Mouse (Mus musculus) MN1 (cell line): ENCODE measurements around the gene Hexim1.

Source experiments
- DNase-seq: peaks from one replicate; pipeline ENCODE4 v3.0.0-alpha.2; 2016; ENCODE audit warnings: low spot score

The Hexim1 gene

DNA sequence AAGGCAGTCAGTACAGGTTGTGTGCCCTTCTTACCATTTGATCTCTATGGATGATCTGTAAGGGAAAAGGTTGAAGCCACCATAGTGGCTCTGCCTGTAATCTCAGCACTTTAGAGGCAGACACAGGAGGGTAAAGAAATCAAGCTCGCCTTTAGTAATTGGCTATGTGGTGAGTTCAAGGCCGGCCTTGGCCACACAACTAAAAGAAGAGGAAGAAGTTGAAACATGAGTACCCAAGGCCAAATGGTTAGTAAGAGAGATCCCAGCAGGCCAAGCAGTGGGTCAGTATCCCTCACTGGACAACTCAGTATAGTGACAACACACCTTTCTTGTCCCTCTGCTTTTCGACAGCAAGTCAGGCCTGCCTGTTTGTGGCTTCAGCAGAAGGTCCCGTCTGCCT, 33.7 kb downstream of the Hexim1 start:
- no peak for DNase-seq

DNA sequence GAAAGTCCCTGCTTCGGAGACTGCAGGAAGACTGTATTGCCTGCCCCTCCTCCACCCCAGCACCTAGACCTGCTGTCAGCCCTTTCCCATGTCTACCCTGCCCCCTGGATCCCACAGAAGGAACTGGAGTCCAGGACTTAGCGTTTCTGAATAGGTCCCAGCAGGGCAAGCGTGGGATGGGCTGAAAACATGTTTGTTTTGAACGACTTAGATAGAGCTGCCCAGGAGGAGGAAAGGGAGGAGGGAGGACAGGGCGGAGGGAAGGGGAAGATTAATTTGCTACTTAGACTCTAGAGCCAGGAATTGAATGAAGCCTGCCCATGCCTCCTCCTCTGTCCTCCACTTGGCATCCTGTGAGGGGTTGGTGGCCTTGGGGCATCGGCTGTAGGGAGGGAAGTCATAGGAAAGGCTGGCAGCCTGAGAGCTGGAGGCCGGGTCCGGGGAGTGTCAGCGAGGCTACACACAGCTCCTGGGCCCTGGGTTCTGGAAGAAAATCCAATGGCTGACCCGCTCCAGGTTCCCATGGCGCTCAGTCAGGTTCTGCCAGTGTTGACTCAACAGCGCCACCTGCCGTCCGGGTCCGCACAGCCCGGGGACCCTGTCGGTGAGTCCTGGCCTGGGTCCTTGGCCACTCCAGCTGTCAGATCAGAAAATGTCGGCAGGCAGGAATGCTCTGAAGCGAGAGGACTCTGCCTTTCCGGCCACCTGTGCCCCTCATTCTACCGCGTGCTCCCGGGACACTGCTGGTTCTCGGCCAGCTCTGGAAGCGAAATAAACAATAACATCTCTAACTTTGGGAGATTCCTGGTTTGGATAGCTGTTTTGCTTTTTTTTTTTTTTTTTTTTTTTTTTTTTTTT, 42.8 kb downstream of the Hexim1 start:
- peak; percentile 92 for DNase-seq

DNA sequence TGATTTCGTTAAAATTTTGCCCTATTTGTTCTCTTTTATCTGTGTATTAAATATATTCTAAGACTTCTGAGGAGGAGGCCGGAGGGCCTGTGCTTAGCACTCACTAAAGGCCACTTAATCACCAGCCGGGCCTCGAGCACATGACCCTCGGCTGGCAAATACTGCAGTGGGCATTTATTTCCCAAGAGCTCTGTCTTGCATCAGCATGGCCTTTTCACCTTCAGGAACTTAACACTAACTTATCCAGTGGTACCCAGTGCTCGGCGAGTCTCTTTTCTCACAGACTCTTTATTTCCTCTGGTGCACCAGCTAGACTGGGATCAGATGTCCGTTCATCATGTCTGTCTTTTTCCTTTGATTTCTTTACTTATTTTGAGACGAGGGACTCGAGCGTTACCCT, 44.7 kb downstream of the Hexim1 start:
- no peak for DNase-seq

DNA sequence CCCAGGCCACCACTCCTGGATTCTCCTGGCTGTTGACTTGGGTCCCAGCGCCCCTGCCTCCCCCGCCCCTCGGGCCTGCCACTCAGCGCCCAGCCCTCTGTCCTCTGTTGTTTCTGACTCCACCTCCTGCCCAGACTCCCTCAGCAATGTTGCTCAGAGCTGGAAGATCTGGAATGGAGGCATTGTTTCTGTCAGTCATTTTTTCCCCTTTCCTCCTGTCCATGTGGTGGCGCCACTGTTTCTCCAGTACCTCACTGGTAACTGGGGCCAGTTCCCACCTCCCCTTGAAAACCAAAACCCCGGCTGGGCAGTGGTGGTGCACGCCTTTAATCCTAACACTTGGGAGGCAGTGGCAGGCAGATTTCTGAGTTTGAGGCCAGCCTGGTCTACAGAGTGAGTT, 45.4 kb downstream of the Hexim1 start:
- no peak for DNase-seq

DNA sequence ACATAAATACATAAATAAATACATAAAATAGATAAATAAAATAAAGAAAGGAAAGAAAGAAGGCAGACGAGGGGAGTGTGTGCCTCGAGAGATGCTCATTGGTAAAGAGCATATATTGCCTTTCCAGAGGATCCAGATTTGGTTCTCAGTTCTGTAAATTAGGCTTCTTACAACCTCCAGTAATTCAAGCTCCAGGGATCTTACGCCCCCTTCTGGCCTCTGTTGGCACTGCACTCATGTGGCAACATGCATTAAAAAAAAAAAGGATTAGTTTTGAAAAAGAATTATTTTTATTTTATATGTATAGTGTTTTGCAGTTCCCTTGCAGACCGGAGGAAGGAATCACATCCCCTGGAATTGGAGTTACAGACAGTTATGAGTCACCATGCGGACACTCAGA, 46.1 kb downstream of the Hexim1 start:
- DNase-seq = no peak

DNA sequence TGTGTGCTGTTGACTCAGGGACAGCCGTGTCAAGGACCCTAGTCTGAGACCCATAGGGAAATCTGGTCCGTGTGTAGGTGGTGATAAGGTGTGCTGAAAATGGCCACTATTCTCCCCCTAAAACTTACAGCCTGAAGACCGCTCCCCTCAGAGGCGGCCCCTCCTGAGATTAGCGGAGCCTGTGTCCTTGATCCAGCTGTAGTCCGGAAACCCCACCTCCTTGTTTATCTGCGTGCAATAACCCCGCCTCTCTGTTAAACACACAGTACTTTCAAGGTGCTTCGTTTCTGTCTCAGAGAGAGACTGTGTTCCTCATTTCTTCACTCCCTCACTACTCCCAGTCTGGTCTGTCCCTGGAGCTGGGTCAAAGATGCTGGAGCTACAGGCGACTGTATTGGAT, 48.4 kb downstream of the Hexim1 start:
- no peak for DNase-seq

DNA sequence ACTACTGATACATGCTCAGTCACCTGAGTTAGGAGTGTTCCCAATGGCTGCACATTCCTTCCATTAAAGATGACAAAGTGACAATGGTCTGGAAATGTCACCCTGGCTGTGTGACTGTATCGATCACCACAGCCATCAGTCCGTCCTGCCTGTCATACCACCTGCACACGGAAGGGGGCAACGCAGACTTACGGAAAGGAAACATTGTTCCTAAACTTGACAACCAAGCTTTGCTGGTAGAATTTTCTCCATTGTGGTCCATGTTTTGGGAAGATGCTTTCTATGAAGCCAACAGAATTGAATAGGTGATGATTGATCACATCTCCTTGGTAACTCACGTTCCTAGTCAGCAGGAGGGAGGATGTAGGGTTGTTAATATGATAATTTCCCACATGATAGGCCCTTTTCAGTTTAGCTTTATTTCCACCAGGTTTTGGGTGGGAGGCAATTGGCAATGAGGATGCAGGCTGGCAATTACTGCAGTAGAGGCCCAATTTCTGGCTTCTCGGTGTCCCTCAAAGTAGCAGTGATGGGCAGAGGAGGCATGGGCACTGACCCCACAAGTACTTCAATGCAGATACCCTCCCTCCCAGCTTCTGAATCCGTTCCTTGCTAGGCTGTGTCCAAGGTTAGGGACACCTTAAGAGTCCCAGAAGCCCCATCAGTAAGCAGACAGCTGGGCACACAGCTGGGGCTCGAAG, 52.8 kb downstream of the Hexim1 start:
- peak; percentile 79 for DNase-seq
